Mouse (Mus musculus) lung, embryonic 16.5 days (tissue): ENCODE measurements around the gene Pcna. TPM values are rescaled to one million over a fixed set of nuclear protein-coding genes. Genes with fewer than 3 reads are reported as not detected.

Source experiments
- ATAC-seq: fragments of 200-750 bp; cut with Nextera tagmentation; 2 replicates; pipeline ENCODE4 v1.8.0; 2017; ENCODE audit warnings: low read depth, mild to moderate bottlenecking, moderate library complexity
- H3K27ac ChIP-seq: fragments of 300-500 bp; sonication (generic); 2 replicates; pipeline ENCODE4 v1.5.1; 2014; ENCODE audit warnings: mild to moderate bottlenecking, control low read depth, low read length
- H3K27me3 ChIP-seq: fragments of 300-500 bp; sonication (generic); 2 replicates; pipeline ENCODE4 v1.6.1; 2014; ENCODE audit warnings: low read depth, low read length, mixed read lengths; ENCODE audit not compliant: control insufficient read depth, insufficient read depth
- H3K36me3 ChIP-seq: fragments of 300-500 bp; sonication (generic); 2 replicates; pipeline ENCODE4 v1.6.1; 2014; ENCODE audit warnings: low read length; ENCODE audit not compliant: control insufficient read depth, insufficient read depth
- H3K4me1 ChIP-seq: fragments of 300-500 bp; sonication (generic); replicated peaks from 2 replicates; pipeline ENCODE4 v1.6.1; 2014; ENCODE audit warnings: low read length, mixed read lengths; ENCODE audit not compliant: control insufficient read depth, insufficient read depth
- H3K4me2 ChIP-seq: fragments of 300-500 bp; sonication (generic); 2 replicates; pipeline ENCODE4 v1.6.1; 2014; ENCODE audit warnings: low read depth, low read length, control low read depth
- H3K4me3 ChIP-seq: fragments of 300-500 bp; sonication (generic); 2 replicates; pipeline ENCODE4 v1.5.1; 2014; ENCODE audit warnings: mild to moderate bottlenecking, low read length, control low read depth
- H3K9ac ChIP-seq: fragments of 300-500 bp; sonication (generic); 2 replicates; pipeline ENCODE4 v1.6.1; 2014; ENCODE audit warnings: low read length, control low read depth
- H3K9me3 ChIP-seq: fragments of 300-500 bp; sonication (generic); 2 replicates; pipeline ENCODE4 v1.6.1; 2016; ENCODE audit warnings: low read length; ENCODE audit not compliant: control insufficient read depth
- WGBS: fragments of 180-500 bp; shearing (Covaris S2); extraction: QIAGEN DNeasy Blood & Tissue Kit; methylation state at CpG from one replicate; pipeline ENCODE4 v1.1.7; 2014; 5-methylcytosine and 5-hydroxymethylcytosine counted together
- polyA plus RNA-seq: library from polyadenylated mRNA; unstranded; fragments of >200 nt; fragmentation: Nextera tagmentation; extraction: Ambion mirVana; gene quantifications from 2 replicates; pipeline ENCODE4 v1.2.1, GENCODE M21; 2015

Gene Pcna
- polyA plus RNA-seq, 1 experiment from 2014 or later: 250 TPM

- Histone ChIP-seq H3K4me2 (no peak overlapping the region), H3K27me3 (no peaks in the 10 kb centered on the region), H3K9ac (no peak overlapping the region), H3K4me1 (peaks cover 27% of the 10 kb centered on the region), H3K4me3 (no peak overlapping the region), H3K36me3 (no peaks in the 10 kb centered on the region), H3K27ac (no peak overlapping the region), H3K9me3 (no peaks in the 10 kb centered on the region)
- ATAC-seq: no peak
- 62% methylated on average over 3 of the region's 3 CpGs for WGBS
Observed at GRCm38 (mm10) chr2:132279336-132279882, 26.3 kb upstream of the Pcna start.

GRCm38 (mm10) chr2:132278273-132278853 is 25.2 kb upstream of the Pcna start:
- no peak overlapping the region for H3K27ac ChIP-seq
- no peak for ATAC-seq
- no peaks in the 10 kb centered on the region for H3K9me3 ChIP-seq
- H3K27me3 ChIP-seq: no peaks in the 10 kb centered on the region
- H3K4me1 ChIP-seq: peaks cover 17% of the 10 kb centered on the region
- no peak overlapping the region for H3K4me2 ChIP-seq
- H3K4me3 ChIP-seq: no peak overlapping the region
- WGBS: 67% methylated on average over 8 of the region's 8 CpGs
- no peaks in the 10 kb centered on the region for H3K36me3 ChIP-seq
- H3K9ac ChIP-seq: no peak overlapping the region

- no peak overlapping the region for H3K27ac ChIP-seq
- ATAC-seq: no peak
- H3K4me2 ChIP-seq: no peak overlapping the region
- H3K36me3 ChIP-seq: no peaks in the 10 kb centered on the region
- 42% methylated on average over 4 of the region's 4 CpGs for WGBS
- H3K27me3 ChIP-seq: no peaks in the 10 kb centered on the region
- no peak overlapping the region for H3K9ac ChIP-seq
- no peaks in the 10 kb centered on the region for H3K9me3 ChIP-seq
- H3K4me3 ChIP-seq: no peak overlapping the region
- H3K4me1 ChIP-seq: peaks cover 8% of the 10 kb centered on the region
Observed at GRCm38 (mm10) chr2:132276249-132276648, 23.1 kb upstream of the Pcna start.

- Histone ChIP-seq H3K4me3 (no peak overlapping the region), H3K27ac (no peak overlapping the region), H3K9ac (no peak overlapping the region), H3K36me3 (no peaks in the 10 kb centered on the region), H3K9me3 (no peaks in the 10 kb centered on the region), H3K4me2 (no peak overlapping the region), H3K4me1 (peaks cover 9% of the 10 kb centered on the region), H3K27me3 (no peaks in the 10 kb centered on the region)
- ATAC-seq: no peak
- 75% methylated on average over 4 of the region's 4 CpGs for WGBS
Observed at GRCm38 (mm10) chr2:132275527-132275926, 22.4 kb upstream of the Pcna start.

- Histone ChIP-seq H3K4me1 (peaks cover 14% of the 10 kb centered on the region), H3K27me3 (no peaks in the 10 kb centered on the region), H3K36me3 (no peaks in the 10 kb centered on the region), H3K9me3 (no peaks in the 10 kb centered on the region), H3K27ac (peak overlapping the region; percentile 60), H3K4me3 (no peak overlapping the region), H3K9ac (no peak overlapping the region), H3K4me2 (no peak overlapping the region)
- ATAC-seq: peak; percentile 44
- WGBS: 30% methylated on average over 6 of the region's 6 CpGs
Observed at GRCm38 (mm10) chr2:132272694-132273389, 19.7 kb upstream of the Pcna start.

- H3K27ac ChIP-seq: 0 out of 2 replicates have a peak overlapping the region, but pooled peaks have one; percentile 8
Observed at GRCm38 (mm10) chr2:132270331-132270951, 17.3 kb upstream of the Pcna start.

GRCm38 (mm10) chr2:132269217-132269616 is 16.1 kb upstream of the Pcna start:
- WGBS: 77% methylated on average over 3 of the region's 3 CpGs
- H3K9ac ChIP-seq: no peak overlapping the region
- H3K9me3 ChIP-seq: no peaks in the 10 kb centered on the region
- ATAC-seq: no peak
- peaks cover 16% of the 10 kb centered on the region for H3K4me1 ChIP-seq
- H3K36me3 ChIP-seq: no peaks in the 10 kb centered on the region
- no peak overlapping the region for H3K27ac ChIP-seq
- H3K27me3 ChIP-seq: no peaks in the 10 kb centered on the region
- no peak overlapping the region for H3K4me3 ChIP-seq
- H3K4me2 ChIP-seq: no peak overlapping the region

More at GRCm38 (mm10) chr2:132270331-132270951, 17.3 kb upstream of the Pcna start:
- 55% methylated on average over 2 of the region's 2 CpGs for WGBS
- peaks cover 16% of the 10 kb centered on the region for H3K4me1 ChIP-seq
- no peaks in the 10 kb centered on the region for H3K36me3 ChIP-seq
- ATAC-seq: no peak
- H3K4me2 ChIP-seq: no peak overlapping the region
- H3K4me3 ChIP-seq: no peak overlapping the region
- no peak overlapping the region for H3K9ac ChIP-seq
- H3K9me3 ChIP-seq: no peaks in the 10 kb centered on the region
- H3K27me3 ChIP-seq: no peaks in the 10 kb centered on the region

GRCm38 (mm10) chr2:132266086-132266485 is 13.0 kb upstream of the Pcna start:
- Histone ChIP-seq H3K4me1 (peaks cover 10% of the 10 kb centered on the region; the same call in 1 of the 2 replicates), H3K27ac (no peak overlapping the region), H3K9ac (no peak overlapping the region), H3K4me2 (no peak overlapping the region), H3K36me3 (no peaks in the 10 kb centered on the region), H3K9me3 (no peaks in the 10 kb centered on the region), H3K27me3 (no peaks in the 10 kb centered on the region), H3K4me3 (no peak overlapping the region)
- ATAC-seq: no peak
- 91% methylated on average over 3 of the region's 3 CpGs for WGBS

GRCm38 (mm10) chr2:132265196-132265595 is 12.1 kb upstream of the Pcna start:
- peaks cover 7% of the 10 kb centered on the region; the same call in 1 of the 2 replicates for H3K4me1 ChIP-seq
- ATAC-seq: no peak
- no peaks in the 10 kb centered on the region for H3K27me3 ChIP-seq
- WGBS: 75% methylated on average over 9 of the region's 9 CpGs
- no peak overlapping the region for H3K27ac ChIP-seq
- no peaks in the 10 kb centered on the region for H3K9me3 ChIP-seq
- H3K4me2 ChIP-seq: no peak overlapping the region
- H3K36me3 ChIP-seq: no peaks in the 10 kb centered on the region
- H3K4me3 ChIP-seq: no peak overlapping the region
- H3K9ac ChIP-seq: no peak overlapping the region
